Mouse (Mus musculus): ENCODE results near the gene Gm813.
"Not testable (repeated sequence)": the region's sequence is repeated elsewhere in the genome, so short reads cannot be mapped to it uniquely, and the experiment has no call there.

Gene Gm813

GRCm38 (mm10) chr16:58616878-58617277 lies at the start of gene Gm813:
Gene Gm813, minus strand, starts transcription at chr16:58616978.
- no peak for DNase-seq (ENCODE audit: low spot score)

DNA sequence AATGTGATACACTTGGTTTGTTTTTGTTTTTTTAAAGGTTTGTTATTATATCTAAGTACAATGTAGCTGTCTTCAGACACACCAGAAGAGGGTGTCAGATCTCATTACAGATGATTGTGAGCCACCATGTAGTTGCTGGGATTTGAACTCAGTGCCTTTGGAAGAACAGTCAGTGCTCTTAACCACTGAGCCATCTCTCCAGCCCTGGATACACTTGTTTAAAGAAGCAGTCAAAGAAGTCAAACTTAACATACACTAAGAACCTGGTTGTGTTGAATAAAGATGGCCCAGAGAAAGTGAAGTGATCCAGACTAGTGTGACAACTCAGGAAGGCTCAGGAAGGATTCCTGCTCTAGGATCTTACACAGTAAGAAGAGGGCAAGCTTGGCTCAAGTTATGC lies 48.4 kb upstream of the Gm813 start:
- DNase-seq (ENCODE audit: low spot score): not testable (repeated sequence)

DNA sequence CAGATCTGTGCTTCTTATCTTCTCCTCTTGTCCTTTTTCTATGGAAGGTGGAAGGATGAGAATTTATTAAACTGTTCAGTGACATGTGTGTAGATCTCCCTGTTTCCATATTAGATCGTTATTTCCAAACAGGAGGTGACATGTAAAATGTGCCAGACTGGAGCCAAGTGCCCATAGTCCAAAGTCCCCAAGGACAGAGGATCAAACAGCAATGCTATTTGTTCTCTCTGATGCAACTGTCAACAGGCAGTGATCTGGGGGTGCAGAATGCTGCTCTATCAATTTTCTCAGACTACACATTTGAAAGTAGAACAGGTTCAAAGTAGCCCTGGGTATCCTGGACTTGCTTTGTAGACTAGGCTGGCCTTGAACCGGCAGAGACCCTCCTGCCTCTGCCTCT lies 47.0 kb upstream of the Gm813 start:
- no peak for DNase-seq (ENCODE audit: low spot score)

DNA sequence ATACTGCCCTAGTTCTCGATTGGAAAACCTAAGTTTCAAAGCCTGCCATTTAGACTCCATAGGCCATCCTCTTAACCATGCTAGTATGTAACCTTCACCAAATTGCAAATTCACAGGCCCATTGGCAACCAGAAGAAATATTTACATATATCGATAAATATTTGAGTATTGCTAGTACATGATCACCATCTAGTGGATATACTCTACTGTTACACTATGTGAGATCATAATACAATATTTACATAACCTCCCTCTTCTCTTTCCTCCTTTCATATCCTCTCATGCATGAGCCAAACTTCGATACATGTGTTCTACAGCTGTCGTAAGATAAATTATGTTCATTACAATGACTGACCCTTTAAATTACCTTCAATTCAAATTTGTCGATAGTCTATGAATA lies 46.2 kb upstream of the Gm813 start:
- DNase-seq (ENCODE audit: low spot score): no peak

DNA sequence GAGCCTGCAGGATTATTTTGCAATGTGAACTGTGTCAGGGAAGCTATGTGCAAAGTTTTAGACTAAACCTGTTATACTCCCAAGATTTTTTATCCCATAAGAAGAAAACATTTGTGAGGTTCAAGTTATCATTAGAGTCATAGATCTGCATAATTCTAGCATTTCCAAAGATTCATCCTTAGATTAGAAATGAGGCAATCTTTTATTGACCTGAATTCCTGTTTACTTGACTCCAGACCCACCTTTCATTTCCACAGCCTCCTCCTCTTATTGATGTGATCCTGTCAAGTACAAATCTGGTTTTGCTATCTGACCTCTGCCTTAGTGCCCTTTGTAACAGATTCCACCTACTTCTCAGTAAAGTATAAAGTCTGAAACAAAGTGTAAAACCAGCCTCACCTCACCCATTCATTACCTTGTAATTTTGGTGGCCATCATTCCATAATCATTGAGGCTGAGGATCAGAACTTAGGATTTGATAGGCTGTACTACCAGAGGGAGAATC lies 45.6 kb upstream of the Gm813 start:
- no peak for DNase-seq (ENCODE audit: low spot score)

GRCm38 (mm10) chr16:58661826-58662225 lies 45.0 kb upstream of the Gm813 start:
- no peak for DNase-seq (ENCODE audit: low spot score)

- no peak for DNase-seq (ENCODE audit: low spot score)
Observed at GRCm38 (mm10) chr16:58658668-58659067, 41.9 kb upstream of the Gm813 start.

- DNase-seq (ENCODE audit: low spot score): no peak
Observed at GRCm38 (mm10) chr16:58656526-58656925, 39.7 kb upstream of the Gm813 start.

GRCm38 (mm10) chr16:58655751-58656150 lies 39.0 kb upstream of the Gm813 start:
- no peak for DNase-seq (ENCODE audit: low spot score)

DNA sequence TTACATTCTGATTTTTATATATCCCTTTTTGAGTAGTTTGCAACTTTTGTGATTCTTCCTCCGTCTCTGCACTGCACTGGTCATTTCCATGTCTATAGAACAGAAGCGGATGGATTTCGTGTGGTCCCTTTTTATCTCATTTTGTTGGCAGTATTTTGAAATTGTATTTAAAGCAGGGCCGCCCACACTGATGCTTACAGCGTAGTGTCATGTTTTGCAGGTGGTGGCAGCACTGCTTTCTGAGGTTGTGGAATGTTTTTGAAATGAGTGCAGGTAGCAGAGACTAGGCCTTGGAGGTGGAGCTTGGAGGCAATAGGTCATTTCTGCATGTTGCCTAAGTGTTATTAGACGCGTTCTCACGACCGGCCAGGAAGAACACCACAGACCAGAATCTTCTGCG lies 33.2 kb upstream of the Gm813 start:
- no peak for DNase-seq (ENCODE audit: low spot score)

- DNase-seq (ENCODE audit: low spot score): no peak
Observed at GRCm38 (mm10) chr16:58638689-58639175, 22.0 kb upstream of the Gm813 start, which contains the start of gene E330017A01Rik. Gene E330017A01Rik, minus strand, starts transcription at chr16:58638739.

GRCm38 (mm10) chr16:58638016-58638415 lies 21.2 kb upstream of the Gm813 start:
- DNase-seq (ENCODE audit: low spot score): no peak

- no peak for DNase-seq (ENCODE audit: low spot score)
Observed at GRCm38 (mm10) chr16:58637448-58637847, 20.7 kb upstream of the Gm813 start.

- DNase-seq (ENCODE audit: low spot score): no peak
Observed at GRCm38 (mm10) chr16:58635866-58636265, 19.1 kb upstream of the Gm813 start.

GRCm38 (mm10) chr16:58629736-58630135 lies 13.0 kb upstream of the Gm813 start:
- no peak for DNase-seq (ENCODE audit: low spot score)

GRCm38 (mm10) chr16:58628968-58629367 lies 12.2 kb upstream of the Gm813 start:
- DNase-seq (ENCODE audit: low spot score): no peak

GRCm38 (mm10) chr16:58628336-58628680 lies 11.5 kb upstream of the Gm813 start:
- DNase-seq (ENCODE audit: low spot score): no peak

GRCm38 (mm10) chr16:58627597-58628335 lies 11.0 kb upstream of the Gm813 start:
- no peak for DNase-seq (ENCODE audit: low spot score)

DNA sequence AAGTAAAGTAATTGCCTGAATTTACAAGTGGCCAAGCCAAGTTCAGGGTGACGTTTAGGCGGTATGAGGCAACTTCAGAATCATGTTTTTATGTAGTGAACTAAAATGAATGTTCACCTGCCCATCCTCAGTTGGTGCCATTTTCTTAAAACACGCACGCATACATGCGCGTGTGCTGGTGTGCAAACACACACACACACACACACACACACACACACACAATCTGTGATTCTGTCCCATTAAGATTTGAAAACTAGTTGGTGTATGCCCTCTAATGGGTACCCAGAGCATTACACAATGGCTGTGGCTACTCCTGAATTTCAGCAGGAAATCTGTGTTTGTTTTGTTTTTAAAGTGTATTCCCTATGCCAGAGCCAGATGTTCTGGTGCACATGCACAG lies 7.2 kb upstream of the Gm813 start:
- no peak for DNase-seq (ENCODE audit: low spot score)

DNA sequence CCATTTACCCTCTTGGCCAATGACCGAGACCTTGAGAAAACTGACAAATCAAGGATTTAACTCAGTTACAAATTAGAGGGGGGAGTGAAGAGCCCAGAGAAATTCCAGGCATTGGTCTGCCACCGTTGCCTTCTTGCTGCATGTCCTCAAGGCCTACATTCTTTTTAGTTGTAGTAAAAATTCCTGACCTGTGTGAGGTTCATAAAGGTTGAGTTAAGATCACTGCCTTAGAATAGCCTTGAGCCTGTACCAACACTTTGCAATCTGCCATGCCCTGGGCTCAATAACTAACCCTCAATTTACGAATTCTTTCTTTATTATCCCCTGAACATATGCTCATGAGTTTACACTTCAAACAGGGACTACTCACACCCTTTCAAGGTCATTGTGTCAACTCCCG lies 6.3 kb upstream of the Gm813 start:
- DNase-seq (ENCODE audit: low spot score): no peak

GRCm38 (mm10) chr16:58622377-58622776 lies 5.6 kb upstream of the Gm813 start:
- DNase-seq (ENCODE audit: low spot score): no peak

DNA sequence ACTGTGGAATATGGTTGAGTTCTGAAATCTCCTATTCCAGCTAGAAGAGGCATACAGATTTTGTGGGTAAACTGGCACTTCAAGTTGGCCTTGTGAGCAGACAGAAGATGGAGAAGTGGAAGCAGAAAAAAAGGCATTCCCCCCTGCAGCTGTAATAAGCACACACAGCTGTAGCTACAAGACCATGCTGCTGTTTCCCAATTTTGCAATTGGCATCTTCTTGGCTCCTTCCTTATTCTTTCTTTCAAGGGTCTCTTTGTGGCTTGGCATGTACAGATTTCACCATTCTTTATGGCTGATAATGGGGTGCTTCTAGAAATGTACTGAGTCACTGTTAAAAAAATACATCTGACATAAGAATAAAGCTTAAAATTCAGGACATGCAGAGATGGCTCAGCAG lies 568 bp upstream of the Gm813 start:
- no peak for DNase-seq (ENCODE audit: low spot score)

DNA sequence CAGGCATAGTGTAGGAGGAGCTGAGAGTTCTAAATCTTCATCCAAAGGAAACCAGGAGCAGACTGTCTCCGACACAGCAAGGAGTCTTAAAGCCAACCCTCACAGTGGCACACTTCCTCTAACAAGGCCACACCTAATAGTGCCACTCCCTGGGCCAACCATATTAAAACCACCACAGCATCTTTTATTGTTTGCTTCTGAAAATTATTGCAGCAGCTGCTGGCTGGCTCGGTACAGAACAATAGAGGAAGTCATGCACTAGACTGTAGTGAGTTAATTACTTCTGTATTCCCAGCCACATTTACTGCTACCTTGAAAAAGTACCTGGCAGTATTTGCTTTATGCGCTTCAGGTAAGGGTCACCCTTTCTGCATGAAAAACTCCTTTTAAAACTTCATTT lies 3.8 kb downstream of the Gm813 start:
- no peak for DNase-seq (ENCODE audit: low spot score)

- no peak for DNase-seq (ENCODE audit: low spot score)
Observed at GRCm38 (mm10) chr16:58607101-58607500, 9.7 kb downstream of the Gm813 start.

All from urinary bladder, postnatal 10 days (tissue).